Mouse (Mus musculus) gastrocnemius, adult 2 months (tissue): ENCODE data around the gene Maf. TPM values are rescaled to one million over a fixed set of nuclear protein-coding genes. Genes with fewer than 3 reads are reported as not detected.

Experiments
- DNase-seq: peaks from one replicate; pipeline ENCODE4 v3.0.0; 2022
- H3K27ac ChIP-seq: fragments of 200-600 bp; 2 replicates; pipeline ENCODE4 v1.8.1; 2022; ENCODE audit warnings: mild to moderate bottlenecking
- H3K4me3 ChIP-seq: fragments of 200-600 bp; 2 replicates; pipeline ENCODE4 v1.8.1; 2022; ENCODE audit warnings: mild to moderate bottlenecking, moderate library complexity
- CTCF ChIP-seq: fragments of 200-600 bp; IDR thresholded peaks from 2 replicates; pipeline ENCODE4 v1.8.1; 2022; ENCODE audit warnings: antibody characterized with exemption, mild to moderate bottlenecking, moderate library complexity
- intact Hi-C: fragments of 180-260 bp; cut with DNase I; formaldehyde crosslinking; loops from one replicate; pipeline ENCODE4 v1.15.1; 2025
- long read RNA-seq, 2 experiments: library from polyadenylated mRNA; stranded (forward); transcript quantifications; one replicate each; pipeline ENCODE4 v2.0.0; 2021
- total RNA-seq, 2 experiments: library from RNA; stranded (reverse); gene quantifications; 2 replicates each; pipeline ENCODE4 v1.2.3; 2021

Gene Maf
- 100 to 1,000 TPM; 129 to 153 TPM for total RNA-seq
- long read RNA-seq, experiment 1, full-length matches to known transcripts = 33 of 36 reads
- long read RNA-seq, experiment 1, partial matches to known transcripts = 2 of 36 reads
- long read RNA-seq, experiment 1, other reads (novel, unspliced or antisense) = 1 of 36 reads
- long read RNA-seq, experiment 2, full-length matches to known transcripts = 35 of 46 reads
- long read RNA-seq, experiment 2, partial matches to known transcripts = 0 of 46 reads
- long read RNA-seq, experiment 2, other reads (novel, unspliced or antisense) = 11 of 46 reads

GRCm38 (mm10) chr8:115707731-115708590 is at the start of gene Maf:
Gene Maf (minus strand): TSS chr8:115707794.
- intact Hi-C loops = loop anchor here (2.0 to 10.0 kb wide), 10 partner anchors 126 to 1253 kb away; no protein-coding TSS in a partner anchor
- TF ChIP-seq CTCF = no peak
- Histone ChIP-seq H3K4me3 (peak within 1 kb of the TSS; percentile 82), H3K27ac (peak within 1 kb of the TSS; percentile 96)
- peak; percentile 91 for DNase-seq

- no peak for TF ChIP-seq CTCF
- no peak for DNase-seq
- intact Hi-C loops = no loop called here
- H3K4me3 ChIP-seq = no peak overlapping the region
- no peak overlapping the region for H3K27ac ChIP-seq
Measured at GRCm38 (mm10) chr8:115756965-115757364, 49.4 kb upstream of the Maf start.

- no peak overlapping the region for H3K27ac ChIP-seq
- no peak for DNase-seq
- TF ChIP-seq CTCF = no peak
- H3K4me3 ChIP-seq = no peak overlapping the region
- intact Hi-C loops = no loop called here
Measured at GRCm38 (mm10) chr8:115756027-115756426, 48.4 kb upstream of the Maf start.

DNA sequence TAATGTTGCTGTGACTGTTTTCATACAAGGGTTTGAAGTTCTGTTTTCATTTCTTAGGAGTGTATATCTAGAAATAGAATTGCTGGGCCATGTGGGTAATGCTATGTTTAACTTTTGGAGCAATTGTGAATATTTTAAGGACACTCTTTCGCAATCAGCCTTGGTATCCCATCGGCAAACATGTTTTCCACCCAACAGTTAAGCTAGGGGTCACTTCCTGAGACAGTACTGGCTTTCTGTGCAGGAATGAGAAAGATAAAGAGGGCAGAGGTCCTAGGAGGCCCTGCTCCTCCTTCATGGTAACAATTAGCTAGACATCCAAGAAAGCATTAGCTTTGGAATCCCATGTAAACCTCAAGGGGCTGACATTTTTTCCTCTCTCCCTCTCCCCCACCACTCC is 47.1 kb upstream of the Maf start:
- intact Hi-C loops = no loop called here
- Histone ChIP-seq H3K4me3 (no peak overlapping the region), H3K27ac (no peak overlapping the region)
- DNase-seq = no peak
- TF ChIP-seq CTCF = no peak

DNA sequence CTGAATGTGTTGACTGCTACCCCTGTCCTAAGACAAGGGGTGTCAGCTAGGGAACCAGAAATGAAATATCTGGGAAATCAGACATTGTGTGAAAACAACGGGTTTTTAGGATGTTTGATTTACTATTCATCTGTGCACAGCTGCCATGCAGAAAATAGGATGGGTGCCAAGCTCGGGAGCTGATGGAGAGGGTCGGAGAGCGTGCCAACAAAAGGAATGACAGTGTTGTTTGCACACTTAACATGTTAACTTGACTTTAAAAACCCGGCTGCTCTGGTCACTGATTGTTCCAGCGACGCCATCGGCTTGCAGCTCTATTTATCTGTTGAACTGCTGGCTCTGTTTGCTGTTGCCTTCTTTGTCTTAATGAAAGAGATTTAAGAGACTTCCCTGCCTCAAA is 46.2 kb upstream of the Maf start:
- no peak for DNase-seq

DNA sequence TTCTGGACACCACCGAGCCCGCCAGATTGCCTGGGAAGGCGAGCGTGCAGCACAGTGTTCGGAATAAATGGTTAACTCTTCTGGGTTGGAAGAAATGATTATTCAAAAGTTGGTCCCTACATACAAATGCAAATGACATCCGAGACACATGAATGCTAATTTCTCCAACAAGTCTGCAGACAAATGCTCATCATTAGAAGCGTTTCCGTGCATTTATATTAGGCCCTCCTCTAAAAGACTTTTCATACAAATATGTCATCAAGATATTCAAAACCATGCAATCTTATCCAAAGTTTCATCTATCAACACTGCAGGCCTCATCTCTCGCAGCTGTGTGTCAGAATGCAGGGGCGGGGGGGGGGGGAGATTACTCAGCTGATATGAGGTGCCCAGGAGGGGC is 39.8 kb upstream of the Maf start:
- no peak overlapping the region for H3K27ac ChIP-seq
- no peak for DNase-seq
- H3K4me3 ChIP-seq = no peak overlapping the region
- intact Hi-C loops = no loop called here
- no peak for TF ChIP-seq CTCF

More for the DNA sequence above, 46.2 kb upstream of the Maf start:
- Histone ChIP-seq H3K4me3 (no peak overlapping the region), H3K27ac (no peak overlapping the region)
- no peak for TF ChIP-seq CTCF
- intact Hi-C loops = no loop called here

DNA sequence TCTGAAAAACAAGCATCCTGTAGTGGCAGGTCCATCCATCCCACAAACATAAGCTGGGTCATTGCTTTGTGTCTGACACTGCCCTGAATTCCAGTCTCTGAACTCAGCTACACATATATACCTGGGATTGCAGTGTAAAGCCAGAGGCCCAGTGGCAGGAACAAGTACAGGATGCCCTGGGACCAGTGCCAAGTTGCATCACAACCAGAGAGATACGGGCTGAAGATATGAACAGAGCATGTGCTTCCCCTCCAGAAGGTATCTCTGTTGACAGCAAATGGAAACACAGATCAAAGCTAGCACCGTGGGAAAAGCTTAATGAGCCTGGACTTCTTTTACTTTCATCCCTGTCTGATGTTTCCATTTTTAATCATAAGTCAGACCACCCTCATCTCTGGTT is 38.1 kb upstream of the Maf start:
- no peak for DNase-seq
- H3K27ac ChIP-seq = no peak overlapping the region
- H3K4me3 ChIP-seq = no peak overlapping the region
- intact Hi-C loops = no loop called here
- TF ChIP-seq CTCF = no peak

GRCm38 (mm10) chr8:115743441-115743840 is 35.8 kb upstream of the Maf start:
- intact Hi-C loops = no loop called here
- TF ChIP-seq CTCF = no peak
- no peak overlapping the region for H3K27ac ChIP-seq
- DNase-seq = no peak
- H3K4me3 ChIP-seq = no peak overlapping the region

GRCm38 (mm10) chr8:115742646-115743045 is 35.1 kb upstream of the Maf start:
- no peak for DNase-seq
- intact Hi-C loops = no loop called here
- Histone ChIP-seq H3K27ac (no peak overlapping the region), H3K4me3 (no peak overlapping the region)
- no peak for TF ChIP-seq CTCF

DNA sequence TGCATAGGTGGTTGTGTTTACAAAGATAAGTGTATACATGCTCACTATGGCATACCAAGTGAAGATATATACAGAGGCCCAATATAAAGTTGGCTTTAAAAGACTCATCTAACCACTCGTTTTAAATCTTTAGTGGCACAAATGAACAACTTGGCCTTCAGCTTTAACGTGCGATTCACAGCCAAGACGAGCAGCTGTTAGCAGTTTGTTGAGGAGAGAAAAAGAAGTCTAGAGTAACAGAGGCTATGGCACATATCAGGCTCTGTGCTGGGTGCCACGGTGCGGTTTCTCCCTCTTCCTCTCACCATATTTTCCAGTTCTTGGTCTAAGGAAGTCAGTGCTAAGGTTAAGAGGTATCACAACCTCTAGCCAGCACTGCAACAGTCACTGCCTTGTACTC is 34.4 kb upstream of the Maf start:
- intact Hi-C loops = no loop called here
- Histone ChIP-seq H3K27ac (no peak overlapping the region), H3K4me3 (no peak overlapping the region)
- no peak for TF ChIP-seq CTCF
- no peak for DNase-seq

GRCm38 (mm10) chr8:115739756-115740155 is 32.2 kb upstream of the Maf start:
- Histone ChIP-seq H3K27ac (no peak overlapping the region), H3K4me3 (no peak overlapping the region)
- no peak for DNase-seq
- intact Hi-C loops = no loop called here
- TF ChIP-seq CTCF = no peak

- no peak overlapping the region for H3K27ac ChIP-seq
- no peak overlapping the region for H3K4me3 ChIP-seq
- intact Hi-C loops = no loop called here
- TF ChIP-seq CTCF = no peak
- no peak for DNase-seq
Measured at GRCm38 (mm10) chr8:115732401-115732800, 24.8 kb upstream of the Maf start.

DNA sequence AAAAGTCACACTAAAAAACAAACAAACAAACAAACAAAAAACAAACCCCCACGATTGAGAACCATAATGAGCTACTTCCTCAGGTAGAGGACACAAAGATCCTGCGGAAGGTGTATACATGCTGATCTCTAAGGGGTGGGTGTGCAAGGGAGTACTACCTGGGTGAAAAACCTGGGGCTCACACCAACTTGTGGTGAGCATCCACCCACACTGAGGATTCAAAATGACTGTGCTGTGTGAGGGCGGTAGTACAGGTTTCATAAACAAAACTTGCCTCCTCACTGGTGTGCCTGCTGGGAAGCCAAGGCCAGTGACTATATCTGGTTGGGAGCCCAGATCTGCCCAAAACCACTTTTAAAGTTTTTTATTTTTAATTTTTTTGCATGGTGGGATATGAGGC is 19.2 kb upstream of the Maf start:
- H3K27ac ChIP-seq = no peak overlapping the region
- TF ChIP-seq CTCF = no peak
- intact Hi-C loops = no loop called here
- H3K4me3 ChIP-seq = no peak overlapping the region
- DNase-seq = no peak
